Mouse (Mus musculus): ENCODE results near the gene Tmem107. TPM values are rescaled to one million over a fixed set of nuclear protein-coding genes. Genes with fewer than 3 reads are reported as not detected.
A peak's percentile ranks its signal among the peaks of the same experiment; 100 is the strongest.

The Tmem107 gene
- polyA plus RNA-seq (2012; rRNA removed) (12.0 and 18.0 TPM in 2 replicates), polyA plus RNA-seq (2014; fragmentation: Nextera tagmentation; extraction: Ambion mirVana) (21.9 and 29.3 TPM in 2 replicates)

DNA sequence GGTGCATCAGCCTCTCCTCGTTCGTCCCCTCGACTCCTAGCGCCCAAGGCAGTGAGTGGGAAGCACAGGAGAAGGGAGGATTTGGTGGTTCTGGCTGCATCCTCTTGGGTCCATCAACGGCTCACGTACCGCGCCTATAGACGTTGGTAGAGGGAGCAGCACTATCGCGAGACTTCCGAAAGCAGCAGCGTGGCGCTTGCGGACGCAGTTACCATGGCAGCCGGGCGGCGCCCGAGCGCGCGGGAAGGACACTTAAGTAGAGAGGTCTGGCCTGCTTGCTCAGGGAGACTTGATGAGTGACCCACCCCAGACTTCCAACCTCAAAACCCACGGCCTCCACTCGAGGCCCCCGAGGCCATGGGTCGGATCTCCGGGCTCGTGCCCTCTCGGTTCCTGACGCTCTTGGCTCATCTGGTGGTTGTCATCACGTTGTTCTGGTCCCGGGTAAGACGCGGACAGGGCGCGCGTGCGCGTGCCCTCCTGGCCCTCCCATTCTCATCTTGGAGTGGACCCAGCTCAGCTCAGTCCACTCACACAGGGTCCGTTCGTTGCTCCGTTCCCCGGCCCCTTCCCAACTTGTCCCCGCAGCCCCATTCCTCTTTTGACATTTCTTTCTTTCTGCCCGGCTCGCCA lies at the start of gene Tmem107:
Gene Tmem107, plus strand, starts transcription at position 217 of the 633 bp plus-strand sequence.
- WGBS (ENCODE audit: insufficient replicate concordance) = under 1% methylated on average over 47 of the region's 47 CpGs
- no peaks in the 10 kb centered on the region for H3K9me3 ChIP-seq (ENCODE audit: control insufficient read depth, low read length)
- H3K9ac ChIP-seq (replicated peaks) = peak within 1 kb of the TSS; percentile 83
- no peaks in the 10 kb centered on the region for H3K27me3 ChIP-seq (ENCODE audit: control insufficient read depth, insufficient read depth, low read length)
- H3K4me3 ChIP-seq (ENCODE audit: insufficient read depth in 1 of 2, low read depth in 2 of 2, low read length in 2 of 2) = peak within 1 kb of the TSS; percentile 73
- peak within 1 kb of the TSS; percentile 71 for H3K27ac ChIP-seq
- ATAC-seq (ENCODE audit: insufficient read depth) (peak; percentile 78), DNase-seq (ENCODE audit: low read depth in 3 of 3, low spot score in 3 of 3) (peak; percentile 93 to 94 (median 94))
- peaks cover 21 to 48% of the 10 kb centered on the region in 2 experiments for H3K4me1 ChIP-seq (replicated peaks; ENCODE audit: control insufficient read depth in 2 of 2, insufficient read depth in 2 of 2, low read length in 1 of 2)
- no peaks in the 10 kb centered on the region for H3K36me3 ChIP-seq (replicated peaks; ENCODE audit: control insufficient read depth, insufficient read depth, low read depth)
- peak within 1 kb of the TSS; percentile 90 for H3K4me2 ChIP-seq (ENCODE audit: low read depth)
- peak; percentile 27 for TF ChIP-seq CTCF (IDR thresholded peaks at IDR 0.05; ENCODE audit: low read depth)
- TF ChIP-seq EP300 (IDR thresholded peaks at IDR 0.05; ENCODE audit: low read depth) = peak; percentile 79

DNA sequence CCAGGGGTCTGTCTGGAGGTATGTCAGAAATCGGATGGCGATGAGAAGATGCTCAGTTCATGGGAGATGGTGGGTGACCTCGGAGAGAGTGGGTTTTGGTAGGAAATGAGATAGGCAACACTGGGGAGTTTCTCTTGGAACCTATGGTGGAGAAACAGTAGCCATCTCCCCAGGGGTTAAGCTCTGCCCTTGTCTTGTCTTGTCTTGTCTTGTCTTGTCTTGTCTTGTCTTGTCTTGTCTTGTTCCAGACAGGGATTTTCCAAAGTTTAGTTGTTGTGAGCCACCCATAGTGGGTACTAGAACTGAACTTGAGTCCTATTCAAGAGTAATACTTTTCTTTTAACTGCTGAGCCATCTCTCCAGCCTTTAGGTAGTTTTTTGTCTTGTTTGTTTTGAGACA lies 44.0 kb upstream of the Tmem107 start:
- Histone ChIP-seq H3K9ac (replicated peaks) (no peak overlapping the region), H3K9me3 (ENCODE audit: control insufficient read depth, low read length) (no peaks in the 10 kb centered on the region), H3K27me3 (ENCODE audit: control insufficient read depth, insufficient read depth, low read length) (no peaks in the 10 kb centered on the region), H3K4me2 (ENCODE audit: low read depth) (no peak overlapping the region), H3K36me3 (replicated peaks; ENCODE audit: control insufficient read depth, insufficient read depth, low read depth) (peaks cover 59% of the 10 kb centered on the region), H3K4me3 (ENCODE audit: insufficient read depth in 1 of 2, low read depth in 2 of 2, low read length in 2 of 2) (no peak overlapping the region), H3K27ac (no peak overlapping the region), H3K4me1 (replicated peaks; ENCODE audit: control insufficient read depth in 2 of 2, insufficient read depth in 2 of 2, low read length in 1 of 2) (no peaks in the 10 kb centered on the region)
- DNase-seq (ENCODE audit: low read depth in 3 of 3, low spot score in 3 of 3) (no peak), ATAC-seq (ENCODE audit: insufficient read depth) (no peak)
- 73% methylated on average over 3 of the region's 3 CpGs for WGBS (ENCODE audit: insufficient replicate concordance)
- no peak for TF ChIP-seq EP300 (IDR thresholded peaks at IDR 0.05; ENCODE audit: low read depth)
- no peak for TF ChIP-seq CTCF (IDR thresholded peaks at IDR 0.05; ENCODE audit: low read depth)

DNA sequence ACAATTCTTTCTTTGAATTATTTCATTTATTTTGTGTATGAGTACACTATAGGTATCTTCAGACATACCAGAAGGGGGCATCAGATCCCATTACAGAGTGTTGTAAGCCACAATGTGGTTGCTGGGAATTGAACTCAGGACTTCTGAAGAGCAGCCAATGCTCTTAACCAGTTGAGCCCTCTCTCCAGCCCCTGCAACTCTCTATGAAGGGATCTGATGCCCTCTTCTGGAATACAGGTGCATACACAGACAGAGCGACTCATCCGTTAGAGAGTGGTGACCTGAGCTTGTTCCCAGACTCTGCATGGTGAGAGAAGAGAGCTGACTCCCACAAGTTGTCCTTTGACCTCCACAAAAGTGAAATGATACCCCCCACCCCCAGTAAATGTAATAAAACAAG lies 41.8 kb upstream of the Tmem107 start:
- TF ChIP-seq EP300 (IDR thresholded peaks at IDR 0.05; ENCODE audit: low read depth) (no peak), CTCF (IDR thresholded peaks at IDR 0.05; ENCODE audit: low read depth) (peak; percentile 76)
- no peak overlapping the region for H3K4me3 ChIP-seq (ENCODE audit: insufficient read depth in 1 of 2, low read depth in 2 of 2, low read length in 2 of 2)
- no peak for DNase-seq (ENCODE audit: low read depth in 3 of 3, low spot score in 3 of 3)
- no peak overlapping the region for H3K4me2 ChIP-seq (ENCODE audit: low read depth)
- peak; percentile 62; the same call in 1 of the 2 replicates for ATAC-seq (ENCODE audit: insufficient read depth)
- no peak overlapping the region for H3K9ac ChIP-seq (replicated peaks)
- H3K27ac ChIP-seq = no peak overlapping the region
- H3K4me1 ChIP-seq (replicated peaks; ENCODE audit: control insufficient read depth in 2 of 2, insufficient read depth in 2 of 2, low read length in 1 of 2) = no peaks in the 10 kb centered on the region
- no peaks in the 10 kb centered on the region for H3K27me3 ChIP-seq (ENCODE audit: control insufficient read depth, insufficient read depth, low read length)
- WGBS (ENCODE audit: insufficient replicate concordance) = 63% methylated on average over 2 of the region's 2 CpGs
- H3K9me3 ChIP-seq (ENCODE audit: control insufficient read depth, low read length) = no peaks in the 10 kb centered on the region
- H3K36me3 ChIP-seq (replicated peaks; ENCODE audit: control insufficient read depth, insufficient read depth, low read depth) = peaks cover 48% of the 10 kb centered on the region

DNA sequence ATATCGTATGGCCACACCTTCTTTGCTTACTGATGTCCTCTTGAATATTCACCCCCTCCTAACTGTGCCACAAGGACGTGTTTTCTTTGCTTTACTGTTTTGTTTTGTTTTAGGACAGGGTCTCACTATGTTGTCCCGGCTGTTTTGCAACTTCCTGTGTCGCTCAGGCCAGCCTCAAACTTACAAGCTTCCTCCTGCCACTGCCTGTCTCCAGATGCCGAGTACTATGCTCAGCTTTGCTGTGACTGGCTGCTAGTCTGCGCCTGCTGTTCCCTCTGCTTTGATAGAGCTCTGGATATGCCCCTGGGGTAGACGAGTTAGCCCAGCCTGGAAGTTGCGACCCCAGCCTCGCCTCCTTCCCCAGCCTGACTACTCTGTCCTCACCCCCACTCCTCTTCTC lies 37.1 kb upstream of the Tmem107 start:
- ATAC-seq (ENCODE audit: insufficient read depth) (no peak), DNase-seq (ENCODE audit: low read depth in 3 of 3, low spot score in 3 of 3) (no peak)
- 61% methylated on average over 9 of the region's 9 CpGs for WGBS (ENCODE audit: insufficient replicate concordance)
- Histone ChIP-seq H3K36me3 (replicated peaks; ENCODE audit: control insufficient read depth, insufficient read depth, low read depth) (peaks cover 13% of the 10 kb centered on the region), H3K27me3 (ENCODE audit: control insufficient read depth, insufficient read depth, low read length) (no peaks in the 10 kb centered on the region), H3K4me1 (replicated peaks; ENCODE audit: control insufficient read depth in 2 of 2, insufficient read depth in 2 of 2, low read length in 1 of 2) (peaks cover 3 to 15% of the 10 kb centered on the region in 2 experiments), H3K4me2 (ENCODE audit: low read depth) (no peak overlapping the region), H3K27ac (no peak overlapping the region), H3K9ac (replicated peaks) (no peak overlapping the region), H3K9me3 (ENCODE audit: control insufficient read depth, low read length) (no peaks in the 10 kb centered on the region), H3K4me3 (ENCODE audit: insufficient read depth in 1 of 2, low read depth in 2 of 2, low read length in 2 of 2) (no peak overlapping the region)
- TF ChIP-seq EP300 (IDR thresholded peaks at IDR 0.05; ENCODE audit: low read depth) = no peak
- no peak for TF ChIP-seq CTCF (IDR thresholded peaks at IDR 0.05; ENCODE audit: low read depth)

GRCm38 (mm10) chr11:69034585-69034984 lies 36.0 kb upstream of the Tmem107 start:
- TF ChIP-seq EP300 (IDR thresholded peaks at IDR 0.05; ENCODE audit: low read depth) = no peak
- TF ChIP-seq CTCF (IDR thresholded peaks at IDR 0.05; ENCODE audit: low read depth) = no peak
- WGBS (ENCODE audit: insufficient replicate concordance) = 79% methylated on average over 3 of the region's 3 CpGs
- no peak overlapping the region for H3K27ac ChIP-seq

More at GRCm38 (mm10) chr11:69034585-69034984, 36.0 kb upstream of the Tmem107 start:
- H3K4me1 ChIP-seq (replicated peaks; ENCODE audit: control insufficient read depth in 2 of 2, insufficient read depth in 2 of 2, low read length in 1 of 2) = peaks cover 7 to 23% of the 10 kb centered on the region in 2 experiments
- no peaks in the 10 kb centered on the region for H3K27me3 ChIP-seq (ENCODE audit: control insufficient read depth, insufficient read depth, low read length)
- H3K9ac ChIP-seq (replicated peaks) = no peak overlapping the region
- DNase-seq (ENCODE audit: low read depth in 3 of 3, low spot score in 3 of 3) (no peak), ATAC-seq (ENCODE audit: insufficient read depth) (no peak)
- no peak overlapping the region for H3K4me2 ChIP-seq (ENCODE audit: low read depth)
- peaks cover 9% of the 10 kb centered on the region; the same call in 1 of the 2 replicates for H3K36me3 ChIP-seq (replicated peaks; ENCODE audit: control insufficient read depth, insufficient read depth, low read depth)
- H3K4me3 ChIP-seq (ENCODE audit: insufficient read depth in 1 of 2, low read depth in 2 of 2, low read length in 2 of 2) = no peak overlapping the region
- no peaks in the 10 kb centered on the region for H3K9me3 ChIP-seq (ENCODE audit: control insufficient read depth, low read length)

Data from liver, embryonic 14.5 days (tissue).